Mouse (Mus musculus) urinary bladder, postnatal 25 days (tissue): ENCODE measurements at regions not wholly inside any gene's neighbourhood (a gene's known extent, or its start where the extent isn't known, plus 50 kb on each side); places are given as distances from the start of the nearest gene placed in this dataset.
"Not testable (repeated sequence)": the region's sequence is repeated elsewhere in the genome, so short reads cannot be mapped to it uniquely, and the experiment has no call there.

Experiments
- DNase-seq: peaks from one replicate; pipeline ENCODE4 v3.0.0; 2022; ENCODE audit warnings: low spot score

- DNase-seq: no peak
Measured at GRCm38 (mm10) chr8:8919582-8920503, 229.5 kb upstream of the Arglu1 start.

- DNase-seq: no peak
Measured at GRCm38 (mm10) chr8:8919040-8919439, 228.7 kb upstream of the Arglu1 start.

GRCm38 (mm10) chr8:8907478-8908165, 217.3 kb upstream of the Arglu1 start:
- DNase-seq: no peak

- no peak for DNase-seq
Measured at GRCm38 (mm10) chr8:8892996-8893395, 202.7 kb upstream of the Arglu1 start.

- no peak for DNase-seq
Measured at GRCm38 (mm10) chr8:8877286-8877685, 187.0 kb upstream of the Arglu1 start.

GRCm38 (mm10) chr8:8876879-8877278, 186.6 kb upstream of the Arglu1 start:
- DNase-seq: no peak

GRCm38 (mm10) chr8:8876469-8876868, 186.1 kb upstream of the Arglu1 start:
- no peak for DNase-seq

GRCm38 (mm10) chr8:8871938-8872337, 181.6 kb upstream of the Arglu1 start:
- no peak for DNase-seq

- DNase-seq: no peak
Measured at GRCm38 (mm10) chr8:8871039-8871438, 180.7 kb upstream of the Arglu1 start.

GRCm38 (mm10) chr8:8870487-8870886, 180.2 kb upstream of the Arglu1 start:
- DNase-seq: no peak

GRCm38 (mm10) chr8:8869338-8869737, 179.0 kb upstream of the Arglu1 start:
- no peak for DNase-seq

- no peak for DNase-seq
Measured at GRCm38 (mm10) chr8:8867924-8868323, 177.6 kb upstream of the Arglu1 start.

GRCm38 (mm10) chr8:8867126-8867777, 176.9 kb upstream of the Arglu1 start:
- DNase-seq: no peak

- no peak for DNase-seq
Measured at GRCm38 (mm10) chr8:8862767-8863166, 172.4 kb upstream of the Arglu1 start.

- DNase-seq: no peak
Measured at GRCm38 (mm10) chr8:8861331-8861940, 171.1 kb upstream of the Arglu1 start.

GRCm38 (mm10) chr8:8858636-8859035, 168.3 kb upstream of the Arglu1 start:
- DNase-seq: no peak

GRCm38 (mm10) chr8:8852656-8853366, 162.5 kb upstream of the Arglu1 start:
- DNase-seq: no peak

GRCm38 (mm10) chr8:8851271-8851670, 160.9 kb upstream of the Arglu1 start:
- DNase-seq: no peak

GRCm38 (mm10) chr8:8850766-8851165, 160.4 kb upstream of the Arglu1 start:
- no peak for DNase-seq

GRCm38 (mm10) chr8:8847579-8847978, 157.3 kb upstream of the Arglu1 start:
- no peak for DNase-seq

GRCm38 (mm10) chr8:8842326-8842725, 152.0 kb upstream of the Arglu1 start:
- DNase-seq: no peak

GRCm38 (mm10) chr8:8836166-8836565, 145.8 kb upstream of the Arglu1 start:
- not testable (repeated sequence) for DNase-seq
